Mouse (Mus musculus) liver, embryonic 15.5 days (tissue): ENCODE measurements at regions not wholly inside any gene's neighbourhood (a gene's known extent, or its start where the extent isn't known, plus 50 kb on each side); places are given as distances from the start of the nearest gene placed in this dataset.
"Not testable (repeated sequence)": the region's sequence is repeated elsewhere in the genome, so short reads cannot be mapped to it uniquely, and the experiment has no call there.

Experiments
- ATAC-seq: fragments of 200-750 bp; cut with Nextera tagmentation; 2 replicates; pipeline ENCODE4 v1.8.0; 2017; ENCODE audit warnings: moderate number of reproducible peaks, mild to moderate bottlenecking, moderate library complexity; ENCODE audit not compliant: insufficient read depth
- H3K27ac ChIP-seq: fragments of 300-500 bp; sonication (generic); replicated peaks from 2 replicates; pipeline ENCODE4 v1.5.1; 2015; ENCODE audit warnings: mild to moderate bottlenecking, inconsistent platforms
- H3K27me3 ChIP-seq: fragments of 300-500 bp; sonication (generic); 2 replicates; pipeline ENCODE4 v1.6.1; 2015; ENCODE audit warnings: mild to moderate bottlenecking, inconsistent platforms
- H3K36me3 ChIP-seq: fragments of 300-500 bp; sonication (generic); replicated peaks from 2 replicates; pipeline ENCODE4 v1.6.1; 2015; ENCODE audit warnings: moderate library complexity, mild to moderate bottlenecking, inconsistent platforms
- H3K4me1 ChIP-seq: fragments of 300-500 bp; sonication (generic); replicated peaks from 2 replicates; pipeline ENCODE4 v1.6.1; 2015; ENCODE audit warnings: inconsistent platforms
- H3K4me2 ChIP-seq: fragments of 300-500 bp; sonication (generic); 2 replicates; pipeline ENCODE4 v1.6.1; 2015; ENCODE audit warnings: moderate library complexity, mild to moderate bottlenecking, inconsistent platforms
- H3K4me3 ChIP-seq: fragments of 300-500 bp; sonication (generic); replicated peaks from 2 replicates; pipeline ENCODE4 v1.5.1; 2015; ENCODE audit warnings: mild to moderate bottlenecking, inconsistent platforms
- H3K9ac ChIP-seq: fragments of 300-500 bp; sonication (generic); 2 replicates; pipeline ENCODE4 v1.6.1; 2015; ENCODE audit warnings: moderate library complexity, mild to moderate bottlenecking, inconsistent platforms
- H3K9me3 ChIP-seq: fragments of 300-500 bp; sonication (generic); replicated peaks from 2 replicates; pipeline ENCODE4 v1.6.1; 2016; ENCODE audit warnings: inconsistent platforms
- WGBS: fragments of 180-500 bp; shearing (Covaris S2); methylation state at CpG from one replicate; pipeline ENCODE4 v1.1.7; 2015; ENCODE audit warnings: mixed read lengths; ENCODE audit not compliant: insufficient replicate concordance; 5-methylcytosine and 5-hydroxymethylcytosine counted together

GRCm38 (mm10) chr4:153829766-153830165, 127.3 kb upstream of the A430005L14Rik start:
- H3K9ac ChIP-seq = no peak overlapping the region
- 75% methylated on average over 9 of the region's 9 CpGs for WGBS
- no peak overlapping the region for H3K4me2 ChIP-seq
- H3K9me3 ChIP-seq = 0 out of 2 replicates have a peak, but pooled peaks cover 8% of the 10 kb centered on the region
- no peak for ATAC-seq
- no peak overlapping the region for H3K27ac ChIP-seq
- H3K4me1 ChIP-seq = no peaks in the 10 kb centered on the region
- no peaks in the 10 kb centered on the region for H3K27me3 ChIP-seq
- no peak overlapping the region for H3K4me3 ChIP-seq
- no peaks in the 10 kb centered on the region for H3K36me3 ChIP-seq

GRCm38 (mm10) chr4:153830491-153830890, 126.5 kb upstream of the A430005L14Rik start:
- Histone ChIP-seq H3K4me1 (no peaks in the 10 kb centered on the region), H3K4me3 (no peak overlapping the region)
- no peak for ATAC-seq

GRCm38 (mm10) chr4:153831251-153831650, 125.8 kb upstream of the A430005L14Rik start:
- 61% methylated on average over 11 of the region's 11 CpGs for WGBS
- not testable (repeated sequence) for H3K4me2 ChIP-seq, H3K9me3 ChIP-seq, ATAC-seq, H3K27me3 ChIP-seq, H3K4me3 ChIP-seq, H3K4me1 ChIP-seq, H3K27ac ChIP-seq, H3K36me3 ChIP-seq, H3K9ac ChIP-seq

More at GRCm38 (mm10) chr4:153830491-153830890, 126.5 kb upstream of the A430005L14Rik start:
- Histone ChIP-seq H3K36me3 (no peaks in the 10 kb centered on the region), H3K27me3 (no peaks in the 10 kb centered on the region), H3K9me3 (0 out of 2 replicates have a peak, but pooled peaks cover 8% of the 10 kb centered on the region), H3K4me2 (no peak overlapping the region), H3K9ac (no peak overlapping the region), H3K27ac (no peak overlapping the region)
- 70% methylated on average over 5 of the region's 5 CpGs for WGBS

- no peak overlapping the region for H3K9ac ChIP-seq
- 49% methylated on average over 2 of the region's 2 CpGs for whole genome bisulfite sequencing
- no peaks in the 10 kb centered on the region for H3K4me1 ChIP-seq
- H3K4me2 ChIP-seq = no peak overlapping the region
- no peaks in the 10 kb centered on the region for H3K36me3 ChIP-seq
- H3K27me3 ChIP-seq = no peaks in the 10 kb centered on the region
- no peak overlapping the region for H3K27ac ChIP-seq
- 0 out of 2 replicates have a peak, but pooled peaks cover 8% of the 10 kb centered on the region for H3K9me3 ChIP-seq
- H3K4me3 ChIP-seq = no peak overlapping the region
- no peak for ATAC-seq
Measured at GRCm38 (mm10) chr4:153832151-153832550, 124.9 kb upstream of the A430005L14Rik start.

DNA sequence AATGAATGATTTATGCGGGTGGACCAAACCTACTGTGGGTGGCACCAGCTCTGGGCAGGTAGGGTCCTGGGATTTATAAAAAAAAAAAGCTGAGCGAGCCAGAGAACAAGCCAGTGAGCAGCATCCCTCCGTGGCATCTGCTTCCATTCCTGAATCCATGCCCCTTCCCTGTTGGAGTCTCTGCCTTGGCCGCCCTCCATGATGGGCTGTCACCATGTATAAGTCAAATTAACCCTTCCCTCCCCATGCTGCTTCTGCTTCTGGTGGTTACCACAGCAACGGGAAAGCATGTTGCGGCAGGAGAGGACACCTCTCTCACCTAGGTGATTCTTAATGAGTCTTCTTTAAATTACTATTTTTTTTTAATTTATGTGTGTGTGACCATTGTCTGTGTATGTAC, 112.3 kb upstream of the A430005L14Rik start:
- no peak for ATAC-seq

GRCm38 (mm10) chr4:153848274-153848673, 108.8 kb upstream of the A430005L14Rik start:
- Histone ChIP-seq H3K4me1 (no peaks in the 10 kb centered on the region), H3K9ac (no peak overlapping the region), H3K27me3 (no peaks in the 10 kb centered on the region), H3K4me2 (no peak overlapping the region), H3K27ac (no peak overlapping the region), H3K4me3 (no peak overlapping the region), H3K36me3 (no peaks in the 10 kb centered on the region), H3K9me3 (no peaks in the 10 kb centered on the region)
- ATAC-seq = no peak
- 49% methylated on average over 3 of the region's 3 CpGs for WGBS

More for the DNA sequence above, 112.3 kb upstream of the A430005L14Rik start:
- Histone ChIP-seq H3K4me2 (no peak overlapping the region), H3K9me3 (no peaks in the 10 kb centered on the region), H3K36me3 (no peaks in the 10 kb centered on the region), H3K9ac (no peak overlapping the region), H3K27me3 (no peaks in the 10 kb centered on the region), H3K4me3 (no peak overlapping the region), H3K27ac (no peak overlapping the region), H3K4me1 (no peaks in the 10 kb centered on the region)
- 70% methylated on average over 6 of the region's 6 CpGs for WGBS

- H3K9me3 ChIP-seq = no peaks in the 10 kb centered on the region
- H3K27me3 ChIP-seq = no peaks in the 10 kb centered on the region
- ATAC-seq = no peak
- no peak overlapping the region for H3K4me3 ChIP-seq
- no peak overlapping the region for H3K27ac ChIP-seq
- 61% methylated on average over 11 of the region's 11 CpGs for WGBS
- H3K9ac ChIP-seq = no peak overlapping the region
- no peaks in the 10 kb centered on the region for H3K4me1 ChIP-seq
- no peaks in the 10 kb centered on the region for H3K36me3 ChIP-seq
- H3K4me2 ChIP-seq = no peak overlapping the region
Measured at GRCm38 (mm10) chr4:153850186-153850585, 106.9 kb upstream of the A430005L14Rik start.

- H3K4me1 ChIP-seq = no peaks in the 10 kb centered on the region
- H3K4me2 ChIP-seq = no peak overlapping the region
- no peaks in the 10 kb centered on the region for H3K27me3 ChIP-seq
- H3K9me3 ChIP-seq = no peaks in the 10 kb centered on the region
- H3K27ac ChIP-seq = no peak overlapping the region
- 58% methylated on average over 9 of the region's 9 CpGs for WGBS
- H3K9ac ChIP-seq = no peak overlapping the region
- no peak overlapping the region for H3K4me3 ChIP-seq
- no peaks in the 10 kb centered on the region for H3K36me3 ChIP-seq
- no peak for ATAC-seq
Measured at GRCm38 (mm10) chr4:153854084-153854747, 102.8 kb upstream of the A430005L14Rik start.

GRCm38 (mm10) chr4:153854748-153855092, 102.3 kb upstream of the A430005L14Rik start:
- H3K4me2 ChIP-seq = no peak overlapping the region
- 37% methylated on average over 4 of the region's 4 CpGs for WGBS
- no peaks in the 10 kb centered on the region for H3K36me3 ChIP-seq
- H3K9me3 ChIP-seq = no peaks in the 10 kb centered on the region
- no peak overlapping the region for H3K27ac ChIP-seq
- no peak overlapping the region for H3K4me3 ChIP-seq
- no peak overlapping the region for H3K9ac ChIP-seq
- ATAC-seq = no peak
- no peaks in the 10 kb centered on the region for H3K27me3 ChIP-seq
- no peaks in the 10 kb centered on the region for H3K4me1 ChIP-seq

GRCm38 (mm10) chr4:153861420-153861819, 95.6 kb upstream of the A430005L14Rik start:
- H3K9me3 ChIP-seq = peaks cover 12% of the 10 kb centered on the region; the same call in 1 of the 2 replicates
- no peak overlapping the region for H3K4me3 ChIP-seq
- no peaks in the 10 kb centered on the region for H3K36me3 ChIP-seq
- no peaks in the 10 kb centered on the region for H3K4me1 ChIP-seq
- H3K9ac ChIP-seq = no peak overlapping the region
- H3K27ac ChIP-seq = no peak overlapping the region
- no peak overlapping the region for H3K4me2 ChIP-seq
- H3K27me3 ChIP-seq = no peaks in the 10 kb centered on the region
- ATAC-seq = no peak
- 62% methylated on average over 8 of the region's 8 CpGs for WGBS

DNA sequence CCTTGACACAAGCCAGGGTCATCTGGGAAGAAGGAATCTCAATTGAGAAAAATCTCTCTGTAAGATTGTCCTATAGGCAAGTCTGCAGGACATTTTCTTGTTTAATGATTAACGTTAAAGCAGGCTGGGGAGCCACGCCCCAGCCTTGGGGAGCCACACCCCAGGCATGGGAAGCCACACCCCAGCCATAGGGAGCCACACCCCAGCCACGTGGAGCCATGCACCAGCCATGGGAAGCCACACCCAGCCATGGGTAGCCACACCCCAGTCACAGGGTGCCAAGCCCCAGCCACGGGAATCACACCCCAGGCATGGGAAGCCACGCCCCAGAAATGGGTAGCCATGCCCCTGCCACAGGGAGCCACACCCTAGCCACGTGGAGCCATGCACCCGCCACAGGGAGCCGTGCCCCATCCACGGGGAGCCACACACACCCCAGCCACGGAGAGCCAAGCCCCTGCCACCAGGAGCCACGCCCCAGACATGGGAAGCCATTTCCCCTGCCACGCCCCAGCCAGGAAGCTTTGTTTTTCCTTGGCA, 94.8 kb upstream of the A430005L14Rik start:
- ATAC-seq = no peak
- peaks cover 12% of the 10 kb centered on the region; the same call in 1 of the 2 replicates for H3K9me3 ChIP-seq
- H3K9ac ChIP-seq = no peak overlapping the region
- no peak overlapping the region for H3K4me2 ChIP-seq
- H3K36me3 ChIP-seq = no peaks in the 10 kb centered on the region
- H3K4me1 ChIP-seq = no peaks in the 10 kb centered on the region
- no peaks in the 10 kb centered on the region for H3K27me3 ChIP-seq
- H3K27ac ChIP-seq = no peak overlapping the region
- 55% methylated on average over 12 of the region's 12 CpGs for WGBS
- no peak overlapping the region for H3K4me3 ChIP-seq

DNA sequence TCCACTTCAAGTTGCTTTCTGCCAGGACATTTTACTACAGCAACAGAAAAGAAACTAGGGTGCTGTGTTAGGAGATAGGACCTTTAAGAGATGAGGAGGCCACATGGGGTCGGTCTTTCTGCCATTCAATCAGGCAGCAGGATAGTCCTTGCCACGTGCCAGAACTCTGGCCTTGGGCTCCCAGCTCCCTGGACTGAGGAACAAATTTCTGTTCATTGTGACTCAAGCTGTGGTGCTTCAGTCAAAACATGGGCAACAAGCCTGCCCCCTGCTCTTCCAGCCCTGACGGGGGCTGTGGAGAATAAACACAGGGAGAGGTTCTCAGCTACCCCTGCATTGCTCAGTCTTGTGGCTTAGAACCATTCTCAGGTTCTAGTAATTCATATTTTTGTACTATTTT, 84.7 kb upstream of the A430005L14Rik start:
- H3K4me3 ChIP-seq = no peak overlapping the region
- H3K27me3 ChIP-seq = no peaks in the 10 kb centered on the region
- H3K9me3 ChIP-seq = no peaks in the 10 kb centered on the region
- no peak for ATAC-seq
- no peaks in the 10 kb centered on the region for H3K4me1 ChIP-seq
- H3K4me2 ChIP-seq = no peak overlapping the region
- no peak overlapping the region for H3K27ac ChIP-seq
- no peak overlapping the region for H3K9ac ChIP-seq
- 54% methylated on average over 3 of the region's 3 CpGs for WGBS
- no peaks in the 10 kb centered on the region for H3K36me3 ChIP-seq
